Mouse (Mus musculus) testis, adult 2 months (tissue): Measurements from ENCODE around the gene Olfr619.

Source experiments
- CTCF ChIP-seq: fragments of 200-500 bp; IDR thresholded peaks from 2 replicates; pipeline ENCODE4 v1.5.1; 2012; ENCODE audit warnings: low read depth, mild to moderate bottlenecking, inconsistent platforms, low read length, moderate library complexity; ENCODE audit not compliant: control insufficient read depth, insufficient read depth, insufficient replicate concordance
- POLR2A ChIP-seq: fragments of 200-500 bp; IDR thresholded peaks from 2 replicates; pipeline ENCODE4 v1.6.1; 2012; ENCODE audit warnings: low read depth, mild to moderate bottlenecking, inconsistent platforms, low read length, moderate library complexity; ENCODE audit not compliant: control insufficient read depth

GRCm38 (mm10) chr7:103572761-103573160, 27.6 kb upstream of the Olfr619 start, which contains the start of gene Olfr617:
- no peak for TF ChIP-seq POLR2A
- no peak for TF ChIP-seq CTCF
